Mouse (Mus musculus): ENCODE results near the gene C1qtnf6.
A peak's percentile ranks its signal among the peaks of the same experiment; 100 is the strongest.

C1qtnf6 gene

DNA sequence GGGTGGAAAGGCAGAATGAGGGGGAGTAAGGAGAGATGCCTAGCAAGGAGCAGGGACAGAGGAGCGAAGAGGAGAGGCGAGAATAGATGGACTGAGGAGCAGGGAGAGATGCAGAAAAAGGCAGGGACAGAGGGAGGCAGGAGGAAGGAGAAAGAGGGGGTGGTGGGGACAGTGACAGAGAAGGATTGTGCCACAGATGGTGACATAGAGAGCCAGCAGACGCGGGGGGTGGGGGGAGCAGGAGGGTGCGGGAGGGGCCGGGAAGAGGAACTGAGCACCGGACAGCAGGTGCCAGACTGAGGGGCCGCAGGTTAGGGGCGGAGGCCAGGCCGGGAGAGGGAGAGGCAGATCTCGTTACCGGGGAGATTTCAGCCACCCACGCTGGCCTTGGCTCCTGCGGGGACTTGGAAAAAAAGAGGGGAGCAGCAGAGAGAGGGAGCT, 13.4 kb upstream of the C1qtnf6 start, which contains the start of gene Sstr3:
Gene Sstr3 (minus strand): TSS at position 125 of the 441 bp plus-strand sequence.
- no peak for DNase-seq

GRCm38 (mm10) chr15:78544041-78544440, 12.8 kb upstream of the C1qtnf6 start:
- no peak for DNase-seq

GRCm38 (mm10) chr15:78542767-78543303, 11.6 kb upstream of the C1qtnf6 start:
- no peak for DNase-seq

DNA sequence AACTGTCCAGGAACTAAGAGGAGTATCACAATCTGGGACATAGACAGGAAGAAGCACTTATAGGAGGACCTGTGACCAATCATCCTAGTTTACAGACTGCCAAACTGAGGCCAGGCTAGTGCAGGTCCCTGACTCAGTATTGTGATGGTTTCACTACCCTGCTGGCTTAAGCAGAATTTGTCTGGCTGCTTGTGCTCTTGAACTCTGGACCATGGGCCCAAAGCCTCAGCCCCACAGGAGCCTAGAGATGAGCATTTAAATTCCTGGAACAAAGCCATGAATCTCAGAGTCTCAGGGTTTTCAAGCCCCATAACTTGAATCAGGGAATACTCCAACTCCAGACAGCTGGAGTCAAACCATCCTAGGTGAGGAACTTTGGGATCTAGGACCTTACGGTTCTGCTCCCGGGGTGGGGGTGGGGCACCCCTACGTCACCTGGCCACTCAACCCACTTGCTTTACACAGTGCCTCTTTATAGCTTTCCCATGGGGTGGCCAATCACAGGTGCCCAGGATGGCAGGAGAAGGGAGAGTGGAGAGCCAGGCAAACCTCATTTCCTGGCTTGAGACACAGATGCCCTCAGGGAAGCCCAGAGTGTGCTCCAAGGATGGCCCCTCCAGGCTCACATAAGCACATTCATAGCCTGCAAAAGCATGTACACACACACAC, 11.0 kb upstream of the C1qtnf6 start:
- no peak for DNase-seq

- DNase-seq = no peak
Measured at GRCm38 (mm10) chr15:78541606-78542005, 10.4 kb upstream of the C1qtnf6 start.

DNA sequence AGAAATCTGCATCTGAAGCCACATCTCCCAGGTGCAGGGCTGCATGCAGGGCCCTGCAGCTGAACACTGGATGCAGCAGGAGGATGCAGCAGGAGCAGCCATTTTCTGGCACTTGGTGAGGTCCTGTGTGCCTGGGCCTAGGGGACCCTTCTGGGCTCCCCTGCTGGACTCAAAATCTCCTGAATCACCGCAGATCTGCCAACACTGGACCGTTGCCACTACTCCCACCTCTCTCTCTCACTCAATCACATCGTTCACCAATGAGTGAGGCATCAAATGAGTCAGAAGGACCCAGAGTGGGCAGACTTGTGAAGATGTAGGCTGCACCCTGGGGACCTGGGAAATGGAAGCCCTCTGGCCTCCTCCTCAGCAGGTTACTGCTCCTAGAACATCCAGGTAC, 9.8 kb upstream of the C1qtnf6 start:
- DNase-seq = no peak

DNA sequence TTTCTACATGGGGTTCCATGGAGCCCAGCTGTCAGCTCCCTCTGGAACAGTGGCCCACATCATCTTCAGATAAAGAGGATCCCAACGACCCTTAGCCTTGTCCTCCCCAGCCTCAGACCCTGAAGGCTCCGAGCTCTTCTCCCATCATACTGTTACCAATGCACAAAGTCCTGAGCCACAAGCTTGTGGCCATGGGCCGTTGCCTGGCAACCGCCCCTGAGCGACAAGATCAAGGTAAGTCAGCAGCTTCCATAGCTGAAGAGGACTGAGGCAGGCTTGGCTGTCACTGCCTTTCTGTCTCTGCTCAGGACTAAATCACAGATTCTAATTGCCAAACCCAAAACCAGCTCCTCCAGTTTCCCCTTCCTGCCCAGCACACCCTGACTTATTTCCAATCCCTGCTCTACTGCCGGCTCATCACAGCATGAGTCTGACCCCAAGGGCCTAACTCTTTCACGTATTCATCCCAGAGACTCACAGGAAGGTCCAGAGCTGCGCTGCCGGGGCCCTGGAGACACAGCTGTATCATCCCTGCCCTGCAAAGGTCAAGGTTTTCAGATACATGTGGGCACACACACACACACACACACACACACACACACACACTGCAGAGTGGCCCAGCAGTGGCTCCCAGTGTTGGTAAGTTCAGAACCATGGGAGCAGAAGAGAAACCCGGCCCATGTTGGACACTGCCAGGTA, 4.7 kb upstream of the C1qtnf6 start:
- no peak for DNase-seq

GRCm38 (mm10) chr15:78533346-78533835, 2.2 kb upstream of the C1qtnf6 start:
- no peak for DNase-seq

DNA sequence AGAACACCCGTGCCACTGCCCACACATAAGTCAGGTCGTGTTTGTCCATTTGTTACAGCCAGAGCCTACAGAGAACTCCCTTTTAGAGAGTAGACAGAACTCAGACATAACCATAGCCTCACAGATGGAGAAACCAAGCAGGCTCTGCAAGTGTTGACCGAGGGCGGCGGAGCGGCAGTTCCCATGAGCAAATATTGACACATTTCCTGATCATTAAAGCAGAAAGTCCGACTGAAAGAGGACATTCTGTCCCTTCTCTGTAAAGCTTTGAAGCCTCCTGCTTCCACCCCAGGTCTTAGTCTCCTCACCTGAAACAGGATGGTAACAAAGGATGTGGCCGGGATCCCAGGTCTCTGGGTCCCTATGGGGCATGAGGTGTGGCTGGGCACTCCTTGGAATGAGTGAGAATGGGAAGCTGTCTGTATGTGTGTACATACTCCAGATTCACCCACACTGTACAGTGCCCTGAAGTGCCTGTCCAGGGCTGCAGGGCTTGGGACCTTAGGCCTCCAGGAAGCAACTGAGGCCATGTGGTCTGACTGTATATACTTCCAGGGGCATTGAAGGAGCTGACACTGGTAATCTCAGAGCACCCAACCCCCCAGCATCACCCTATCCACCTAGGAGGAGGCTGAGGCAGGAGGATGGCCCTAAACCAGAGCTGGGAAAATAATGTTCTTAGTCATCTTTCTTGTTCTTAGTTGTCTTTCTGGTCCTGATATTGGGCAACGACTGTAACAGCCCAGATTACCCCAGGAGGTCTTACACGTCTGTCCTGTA, 1.5 kb upstream of the C1qtnf6 start:
- DNase-seq = no peak

- DNase-seq = peak; percentile 99
Measured at GRCm38 (mm10) chr15:78531901-78532469, 769 bp upstream of the C1qtnf6 start.

DNA sequence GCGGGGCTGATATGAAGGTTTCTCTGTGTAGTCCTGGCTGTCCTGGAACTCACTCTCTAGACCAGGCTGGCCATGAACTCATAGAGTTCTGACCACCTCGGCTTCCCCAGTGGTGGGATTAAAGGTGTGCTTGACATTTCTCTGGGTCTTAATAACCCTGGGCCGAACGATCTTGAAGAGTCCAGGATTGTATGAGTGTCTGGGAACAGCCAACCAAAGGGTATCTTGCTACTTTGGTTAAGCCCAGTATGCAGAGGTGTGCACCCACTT, 170 bp upstream of the C1qtnf6 start:
- DNase-seq = no peak

GRCm38 (mm10) chr15:78530141-78530540, 1.1 kb downstream of the C1qtnf6 start:
- DNase-seq = no peak

- peak; percentile 85 for DNase-seq
Measured at GRCm38 (mm10) chr15:78529428-78529990, 1.7 kb downstream of the C1qtnf6 start.

DNA sequence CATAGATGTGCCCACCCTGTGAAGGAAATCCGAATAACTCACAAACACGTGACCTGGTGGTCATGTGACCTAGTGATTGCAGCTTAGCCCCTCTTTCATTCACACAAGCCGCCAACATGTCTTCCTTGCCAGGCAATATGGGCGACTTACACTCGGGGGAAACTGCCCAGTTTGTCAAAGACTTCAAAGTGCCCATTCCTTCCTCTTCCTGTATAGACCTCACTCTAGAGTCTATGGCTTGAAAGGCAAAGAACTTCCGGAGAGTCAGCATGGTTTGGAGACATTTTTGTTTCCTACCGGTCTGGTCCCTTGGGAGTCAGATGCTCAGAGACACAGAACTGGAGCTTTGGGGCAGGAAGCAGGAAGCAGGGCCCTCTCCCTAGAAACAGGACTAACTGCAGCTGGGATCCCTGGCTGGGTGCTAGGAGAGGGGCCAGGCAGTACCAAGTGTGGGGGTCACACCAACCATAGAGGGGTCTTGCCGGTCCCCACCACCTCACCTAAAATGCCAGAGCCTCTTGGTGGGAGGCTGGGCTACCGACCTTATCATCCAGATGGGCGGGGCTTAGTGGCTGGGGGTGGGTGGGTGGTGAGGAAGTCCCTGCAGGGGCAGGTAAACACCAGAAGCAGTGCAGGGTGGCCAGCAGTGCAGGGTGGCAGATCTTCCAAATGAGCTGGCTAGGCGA, 2.3 kb downstream of the C1qtnf6 start:
- DNase-seq = peak; percentile 62

- peak; percentile 61 for DNase-seq
Measured at GRCm38 (mm10) chr15:78527973-78528372, 3.2 kb downstream of the C1qtnf6 start.

DNA sequence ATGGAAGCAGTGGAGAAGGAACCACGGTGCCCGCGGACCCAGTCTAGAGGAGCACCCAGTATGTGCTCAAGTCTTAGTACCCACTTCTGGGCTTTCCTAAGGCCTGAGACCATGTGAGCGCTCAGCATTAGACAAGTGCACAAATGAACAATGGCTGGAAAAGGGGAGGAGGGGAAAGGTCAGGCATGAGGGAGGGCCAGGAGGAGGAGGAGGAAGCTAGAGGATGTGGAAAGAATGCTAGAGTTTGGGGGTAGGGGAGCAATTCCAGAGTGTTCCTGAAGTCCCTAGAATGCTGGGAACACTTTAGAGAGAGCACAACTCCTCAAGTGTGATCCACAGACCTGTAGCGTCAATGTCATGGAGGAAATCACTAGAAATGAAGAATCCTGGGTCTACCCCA, 7.1 kb downstream of the C1qtnf6 start:
- no peak for DNase-seq

GRCm38 (mm10) chr15:78521892-78522291, 9.3 kb downstream of the C1qtnf6 start:
- DNase-seq = no peak

- DNase-seq = no peak
Measured at GRCm38 (mm10) chr15:78521331-78521730, 9.9 kb downstream of the C1qtnf6 start.

DNA sequence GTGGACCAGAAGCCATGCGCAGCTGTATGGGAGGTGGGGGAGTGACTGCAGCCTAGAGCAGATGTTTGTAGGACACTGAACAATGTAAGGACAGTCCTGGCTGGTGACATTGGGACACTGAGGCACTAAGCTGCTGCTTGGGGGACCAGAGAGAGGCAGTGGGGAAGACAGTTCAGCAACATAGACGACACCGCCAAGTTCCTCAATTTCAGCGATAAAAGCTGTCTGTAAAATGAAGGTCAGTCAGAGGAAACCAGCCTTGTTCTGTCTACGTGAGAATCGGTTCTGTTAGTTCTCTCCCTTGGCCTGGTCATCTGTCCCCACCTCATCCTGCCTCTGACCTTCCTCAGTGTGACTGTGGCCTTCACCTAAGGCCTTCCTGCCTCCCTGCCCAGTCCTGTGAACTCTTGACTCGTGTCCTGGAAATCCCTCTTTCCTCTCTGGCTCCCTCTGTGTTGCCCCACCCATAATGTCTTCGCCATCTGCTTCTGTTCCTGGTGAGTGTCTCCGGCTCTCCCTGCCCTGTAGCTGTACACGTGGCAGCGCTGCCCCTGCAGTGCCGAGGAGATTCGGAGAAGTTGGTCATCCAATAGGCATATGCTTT, 11.0 kb downstream of the C1qtnf6 start:
- peak; percentile 45 for DNase-seq

- no peak for DNase-seq
Measured at GRCm38 (mm10) chr15:78518221-78518620, 13.0 kb downstream of the C1qtnf6 start.

DNA sequence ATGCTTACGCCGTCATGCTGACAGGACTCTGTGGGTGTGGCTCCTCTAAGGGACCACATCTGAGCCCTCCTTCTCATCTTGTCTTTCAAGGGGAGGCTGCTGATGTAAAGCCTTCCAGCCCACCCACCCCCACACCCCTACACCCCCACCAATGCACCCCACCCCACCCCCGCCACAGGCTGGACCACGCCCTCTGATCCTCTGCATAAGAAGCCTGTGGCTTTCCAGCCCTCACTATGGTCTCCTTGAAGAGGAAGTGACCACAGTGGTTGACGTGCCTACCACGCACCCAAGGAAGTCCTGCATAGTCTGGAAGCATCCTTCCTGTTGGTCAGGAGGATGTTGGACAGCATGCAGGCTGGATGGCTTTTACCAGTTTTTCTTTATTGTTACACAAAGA, 15.5 kb downstream of the C1qtnf6 start:
- DNase-seq = no peak

All from kidney, postnatal 10 days (tissue).